Mouse (Mus musculus): Measurements from ENCODE around the gene Vmn1r2. TPM values are rescaled to one million over a fixed set of nuclear protein-coding genes. Genes with fewer than 3 reads are reported as not detected.
"Not testable (repeated sequence)": the region's sequence is repeated elsewhere in the genome, so short reads cannot be mapped to it uniquely, and the experiment has no call there.

Vmn1r2 gene
- polyA plus RNA-seq, 1 experiment from 2014 or later: not detected

GRCm38 (mm10) chr4:3216382-3216781 is 49.3 kb downstream of the Vmn1r2 start:
- H3K36me3 ChIP-seq; H3K4me2 ChIP-seq; ATAC-seq (ENCODE audit: low FRiP score); H3K27ac ChIP-seq (replicated peaks); H3K4me1 ChIP-seq; H3K9ac ChIP-seq (replicated peaks); H3K4me3 ChIP-seq (replicated peaks); H3K27me3 ChIP-seq (replicated peaks); H3K9me3 ChIP-seq (replicated peaks): not testable (repeated sequence)
- 81% methylated on average over 2 of the region's 2 CpGs for whole genome bisulfite sequencing

Other genes starting within 250 kb of the Vmn1r2 start
- gene Vmn1r3, start 18.0 kb downstream of the Vmn1r2 start, polyA plus RNA-seq (2015; fragmentation: Nextera tagmentation; extraction: Ambion mirVana): not detected in 2 replicates

Measured in neural tube, embryonic 15.5 days (tissue).